Mouse (Mus musculus): ENCODE results near the gene Mbd4.

Gene Mbd4

DNA sequence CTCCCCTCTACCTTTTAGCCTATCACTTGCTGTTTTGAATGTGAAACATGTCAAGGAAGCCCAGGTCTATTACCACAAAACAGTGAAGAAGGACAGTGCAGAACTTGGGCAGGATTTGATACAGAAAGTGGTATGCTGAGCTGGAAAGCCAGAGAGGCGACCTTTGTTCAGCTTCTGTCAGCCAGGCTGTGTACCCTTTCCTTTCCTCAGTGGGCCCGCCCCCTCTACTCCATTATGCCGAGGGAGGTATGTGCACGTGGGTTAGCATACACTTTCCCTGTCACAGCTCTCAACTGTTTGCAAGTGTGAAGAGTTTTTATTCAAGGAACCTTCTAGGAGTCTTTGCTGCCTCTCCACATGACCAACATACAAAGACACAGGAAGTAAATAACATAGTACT, 6.1 kb upstream of the Mbd4 start:
- DNase-seq (ENCODE audit: low spot score in 2 of 2) = no peak

- no peak for DNase-seq (ENCODE audit: low spot score in 2 of 2)
These were observed 3.2 kb upstream of the Mbd4 start for GRCm38 (mm10) chr6:115856361-115856745.

- no peak for DNase-seq (ENCODE audit: low spot score in 2 of 2)
These were observed 2.7 kb upstream of the Mbd4 start for GRCm38 (mm10) chr6:115855733-115856360.

GRCm38 (mm10) chr6:115854432-115854831, 1.3 kb upstream of the Mbd4 start:
- DNase-seq (ENCODE audit: low spot score in 2 of 2) = peak in 1 of 2 experiments; percentile 58

DNA sequence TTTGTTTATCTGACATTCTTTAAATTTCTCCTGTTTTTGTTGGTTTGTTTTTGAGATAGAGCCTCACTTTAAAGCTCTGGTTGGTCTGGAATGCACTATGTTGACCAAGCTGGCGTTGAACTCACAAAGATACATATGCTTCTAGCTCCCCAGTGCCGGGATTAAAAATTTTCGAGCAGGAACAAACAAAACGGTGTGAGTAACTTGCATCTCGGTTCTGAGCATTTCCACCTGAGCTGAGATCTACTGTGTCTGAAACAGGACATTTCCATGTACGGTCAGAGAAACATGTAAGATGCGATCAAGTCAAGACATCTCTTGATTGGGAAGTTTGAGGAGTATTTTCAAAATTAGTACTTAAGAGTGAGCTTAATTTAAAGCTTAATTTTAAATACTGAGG, 814 bp upstream of the Mbd4 start:
- no peak for DNase-seq (ENCODE audit: low spot score in 2 of 2)

DNA sequence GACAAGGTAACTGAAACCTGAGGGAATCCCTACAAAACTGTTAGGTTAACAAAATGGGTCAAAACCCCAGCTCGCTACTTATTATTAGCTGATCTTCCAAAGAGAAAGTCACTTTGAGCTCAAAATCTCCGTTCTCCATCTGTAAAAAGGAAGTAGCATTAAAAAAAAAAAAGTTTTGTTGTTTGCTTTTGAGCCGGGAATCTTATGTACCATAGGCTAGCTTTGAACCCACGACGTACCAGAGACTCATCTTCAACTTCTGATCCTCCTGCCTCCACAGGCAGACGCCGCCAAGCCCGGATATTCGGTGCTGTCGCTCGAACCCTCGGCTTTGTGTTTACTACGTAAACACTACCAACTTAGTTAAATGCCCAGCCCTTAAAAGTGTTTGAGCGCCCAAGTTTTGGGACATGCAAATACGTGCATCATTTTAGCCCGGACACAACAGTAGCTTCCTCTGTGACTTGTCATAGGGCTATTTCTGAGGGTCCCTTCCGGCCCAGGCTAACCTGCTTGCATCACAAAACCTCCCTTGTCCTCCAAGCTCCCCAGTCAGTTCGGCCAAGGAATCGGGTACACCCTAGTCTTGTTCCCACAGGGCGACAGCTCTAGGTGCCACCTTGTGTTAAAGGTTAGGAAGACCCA, 603 bp downstream of the Mbd4 start:
- DNase-seq (ENCODE audit: low spot score in 2 of 2) = peak in 1 of 2 experiments; percentile 53

- DNase-seq (ENCODE audit: low spot score in 2 of 2) = no peak
These were observed 4.4 kb downstream of the Mbd4 start for GRCm38 (mm10) chr6:115848598-115849304.

GRCm38 (mm10) chr6:115846640-115847411, 6.3 kb downstream of the Mbd4 start:
- DNase-seq (ENCODE audit: low spot score in 2 of 2) = peak; percentile 53 to 82

DNA sequence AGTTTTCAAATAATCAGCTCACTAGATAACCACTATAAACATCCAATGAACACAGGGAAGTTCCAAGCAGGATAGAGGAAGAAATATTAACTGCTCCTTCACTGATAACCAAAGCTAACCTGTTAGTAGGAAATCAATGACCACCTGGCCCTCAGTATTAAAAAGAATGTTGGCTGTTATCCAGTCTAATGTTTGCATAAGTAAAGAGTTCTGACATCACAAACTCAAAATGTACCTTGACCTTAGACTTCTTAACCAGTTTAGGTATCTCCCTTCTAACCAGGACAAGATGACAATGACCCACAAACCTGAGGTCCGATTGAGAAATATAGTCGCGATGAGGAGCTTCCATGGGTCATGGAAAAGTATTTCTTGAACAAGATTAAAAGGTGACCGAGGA, 8.2 kb downstream of the Mbd4 start:
- DNase-seq (ENCODE audit: low spot score in 2 of 2) = no peak

DNA sequence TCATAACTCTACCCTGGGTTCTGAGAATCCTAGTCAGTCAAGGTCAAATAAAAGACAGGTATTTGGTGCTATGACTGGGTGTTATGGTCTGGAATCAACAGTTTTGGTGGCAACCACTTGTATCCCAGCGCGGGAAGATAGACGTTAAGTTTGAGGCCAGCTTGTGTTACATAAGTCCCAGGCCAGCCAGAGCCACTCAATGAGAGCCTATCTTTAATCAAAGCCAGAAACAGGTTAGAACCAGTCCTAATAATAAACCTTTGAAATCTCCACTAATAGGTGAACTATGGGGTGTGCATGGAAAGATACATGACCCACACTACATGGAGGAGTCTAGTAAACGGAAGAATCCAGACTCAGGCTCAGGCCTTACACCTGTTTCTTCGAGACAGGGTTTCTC, 14.4 kb downstream of the Mbd4 start:
- no peak for DNase-seq (ENCODE audit: low spot score in 2 of 2)

- DNase-seq (ENCODE audit: low spot score in 2 of 2) = peak in 1 of 2 experiments; percentile 66
These were observed 15.0 kb downstream of the Mbd4 start, which contains the start of gene Efcab12 for GRCm38 (mm10) chr6:115838161-115838597. TSS of gene Efcab12 (minus strand) at chr6:115838412.

DNA sequence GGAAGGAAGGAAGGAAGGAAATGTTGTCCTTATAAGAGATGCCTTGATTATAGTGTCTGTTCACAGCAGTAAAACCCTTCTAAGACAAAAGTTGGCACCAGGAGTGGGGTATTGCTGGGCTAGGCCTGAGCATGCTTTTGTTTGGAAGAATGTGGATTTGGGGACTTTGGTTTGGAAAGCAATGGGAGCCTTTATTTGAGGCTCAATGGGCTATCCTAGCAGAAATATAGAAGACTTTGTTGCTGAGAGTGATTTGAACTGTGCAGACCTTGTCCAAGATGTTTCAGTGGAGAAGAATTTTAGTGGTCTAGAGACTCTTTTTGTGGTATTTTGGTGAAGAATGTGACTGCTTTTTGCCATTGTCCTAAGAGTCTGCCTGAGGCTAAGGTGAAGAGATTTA, 19.3 kb downstream of the Mbd4 start:
- DNase-seq (ENCODE audit: low spot score in 2 of 2) = no peak

- no peak for DNase-seq (ENCODE audit: low spot score in 2 of 2)
These were observed 20.9 kb downstream of the Mbd4 start for GRCm38 (mm10) chr6:115832152-115832850.

GRCm38 (mm10) chr6:115830779-115831601, 22.2 kb downstream of the Mbd4 start:
- no peak for DNase-seq (ENCODE audit: low spot score in 2 of 2)

DNA sequence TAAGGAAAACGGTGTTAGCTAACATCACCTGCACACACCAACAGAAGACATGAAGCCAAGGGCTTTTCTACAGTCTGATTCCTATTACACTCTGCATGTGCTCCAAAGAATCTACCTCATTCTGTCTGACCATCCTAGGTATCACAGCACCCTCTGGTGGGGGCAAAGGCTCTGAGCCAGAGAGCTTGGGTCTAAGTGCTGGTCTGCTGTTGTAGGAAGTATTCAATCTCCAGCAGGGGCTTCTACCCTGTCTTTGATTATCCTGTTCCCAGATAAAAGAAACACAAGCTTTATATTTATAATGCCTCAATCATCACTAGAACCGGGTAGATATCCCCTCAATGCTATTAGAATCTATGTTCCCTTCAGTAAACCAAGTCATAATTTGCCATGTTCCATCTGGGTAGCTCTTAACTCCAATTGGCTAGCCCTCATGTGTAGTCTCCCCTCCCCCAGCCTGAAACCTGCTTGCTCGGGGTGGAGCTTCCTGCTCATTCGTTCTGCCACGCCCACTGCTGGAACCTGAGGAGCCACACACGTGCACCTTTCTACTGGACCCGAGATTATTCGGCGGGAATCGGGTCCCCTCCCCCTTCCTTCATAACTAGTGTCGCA, 29.2 kb downstream of the Mbd4 start:
- DNase-seq (ENCODE audit: low spot score in 2 of 2) = peak; percentile 50 to 84

GRCm38 (mm10) chr6:115821216-115821993, 31.8 kb downstream of the Mbd4 start:
- DNase-seq (ENCODE audit: low spot score in 2 of 2) = no peak

DNA sequence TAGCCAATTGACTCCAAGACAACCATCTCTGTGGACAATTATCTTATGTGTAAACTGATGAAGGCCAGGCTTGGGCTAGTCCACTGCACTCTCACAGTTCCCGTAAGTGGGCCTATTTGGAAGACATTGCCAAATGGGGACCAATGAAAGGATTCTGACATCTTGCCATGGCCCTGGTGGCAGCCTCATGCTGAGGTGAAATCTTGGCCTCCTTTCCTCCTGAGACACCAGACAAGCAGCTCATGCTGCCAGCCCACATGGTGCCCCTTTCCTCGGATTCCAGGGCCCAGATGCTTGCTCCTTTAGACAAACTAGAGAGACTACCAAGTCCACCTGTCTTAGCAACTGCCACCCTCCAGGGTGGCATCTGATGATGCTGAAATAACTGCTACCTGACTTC, 35.0 kb downstream of the Mbd4 start:
- no peak for DNase-seq (ENCODE audit: low spot score in 2 of 2)

- DNase-seq (ENCODE audit: low spot score in 2 of 2) = no peak
These were observed 38.1 kb downstream of the Mbd4 start for GRCm38 (mm10) chr6:115815041-115815440.

DNA sequence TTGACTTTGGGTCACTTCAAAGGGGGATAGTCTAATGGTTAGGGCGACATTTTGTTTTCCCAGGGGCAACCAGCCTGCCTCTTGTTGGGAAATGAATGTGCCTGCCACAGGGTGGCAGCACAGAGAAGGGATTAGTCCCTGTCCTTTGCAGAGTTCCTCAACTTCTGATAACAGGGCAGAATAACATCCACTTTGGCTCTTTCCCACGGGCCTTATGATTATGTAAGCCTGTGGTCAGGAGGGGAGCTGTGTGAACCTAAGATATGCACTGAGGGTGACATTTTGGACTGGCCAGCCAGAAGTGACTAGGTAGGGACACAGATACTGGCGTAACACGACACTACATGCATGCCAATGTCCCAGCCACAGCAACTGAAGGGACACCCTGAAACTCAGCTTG, 39.1 kb downstream of the Mbd4 start:
- DNase-seq (ENCODE audit: low spot score in 2 of 2) = peak; percentile 55 to 83
